ENCODE assay signal across 9 mouse cellular contexts in genomic region chr2:68860391-68860790, GRCm38 (mm10). TPM values are rescaled to one million over a fixed set of nuclear protein-coding genes. Genes with fewer than 3 reads are reported as not detected.
A peak's percentile ranks its signal among the peaks of the same experiment; 100 is the strongest.
DNase-seq lines count a peak whose midpoint lies in the region; ATAC-seq lines count a peak whose summit lies in the region.
"Had no signal": no experiment of that assay in that cellular context is flagged by ENCODE, and none has a peak within 500 bp of the region (broad histone marks: within the 10 kb centered on the region; RNA-seq: fewer than 3 reads in every experiment).

No protein-coding gene starts in this region.

- H3K36me3 ChIP-seq in heart, embryonic 11.5 days (ENCODE audit: control insufficient read depth, insufficient read depth, low read length) = no peaks in the 10 kb centered on the region
- H3K36me3 ChIP-seq in embryonic facial prominence, embryonic 12.5 days = no peaks in the 10 kb centered on the region
- no peaks in the 10 kb centered on the region for H3K36me3 ChIP-seq in intestine, embryonic 16.5 days (ENCODE audit: control insufficient read depth, insufficient read depth, low read length)
- H3K36me3 ChIP-seq in midbrain, embryonic 16.5 days (ENCODE audit: control insufficient read depth, insufficient read depth, low read length) = no peaks in the 10 kb centered on the region

- H3K27me3 ChIP-seq in heart, embryonic 11.5 days (ENCODE audit: control insufficient read depth, insufficient read depth, low read length) = no peaks in the 10 kb centered on the region
- no peaks in the 10 kb centered on the region for H3K27me3 ChIP-seq in embryonic facial prominence, embryonic 12.5 days
- H3K27me3 ChIP-seq in intestine, embryonic 16.5 days (replicated peaks; ENCODE audit: control insufficient read depth, insufficient read depth, low read length) = no peaks in the 10 kb centered on the region
- no peaks in the 10 kb centered on the region for H3K27me3 ChIP-seq in midbrain, embryonic 16.5 days (ENCODE audit: control insufficient read depth, insufficient read depth, low read depth, low read length)
- H3K27me3 ChIP-seq: CH12.LX had no signal

- no peak for DNase-seq in heart, adult 9 months (ENCODE audit: low spot score in 2 of 2)
- DNase-seq in embryo, embryonic 11 days = no peak
- DNase-seq in right cerebral cortex, postnatal 14 days = no peak
- DNase-seq in lung, postnatal 4 days = no peak

- no peak overlapping the region for H3K9ac ChIP-seq in heart, embryonic 11.5 days (ENCODE audit: low read depth, low read length)
- no peak overlapping the region; the same call in 1 of the 2 replicates for H3K9ac ChIP-seq in embryonic facial prominence, embryonic 12.5 days
- H3K9ac ChIP-seq in intestine, embryonic 16.5 days (ENCODE audit: low read depth, low read length) = peak overlapping the region; percentile 93; the same call in 1 of the 2 replicates
- peak overlapping the region; percentile 94; the same call in 1 of the 2 replicates for H3K9ac ChIP-seq in midbrain, embryonic 16.5 days (ENCODE audit: low read depth, low read length)

- H3K4me3 ChIP-seq in heart, embryonic 11.5 days (ENCODE audit: low read depth, low read length) = no peak overlapping the region
- H3K4me3 ChIP-seq in embryonic facial prominence, embryonic 12.5 days = no peak overlapping the region
- H3K4me3 ChIP-seq in intestine, embryonic 16.5 days (ENCODE audit: low read length) = no peak overlapping the region
- peak overlapping the region; percentile 92; the same call in 1 of the 2 replicates for H3K4me3 ChIP-seq in midbrain, embryonic 16.5 days (ENCODE audit: low read depth, low read length)

- H3K4me1 ChIP-seq in heart, embryonic 11.5 days (ENCODE audit: control insufficient read depth, insufficient read depth, low read length) = peaks cover 6% of the 10 kb centered on the region; the same call in 1 of the 2 replicates
- H3K4me1 ChIP-seq in embryonic facial prominence, embryonic 12.5 days = peaks cover 19% of the 10 kb centered on the region; the same call in 1 of the 2 replicates
- H3K4me1 ChIP-seq in intestine, embryonic 16.5 days (ENCODE audit: control insufficient read depth, insufficient read depth, low read length) = peaks cover 14% of the 10 kb centered on the region
- peaks cover 16% of the 10 kb centered on the region for H3K4me1 ChIP-seq in midbrain, embryonic 16.5 days (ENCODE audit: control insufficient read depth, insufficient read depth, low read length)

- no peak overlapping the region for H3K27ac ChIP-seq in heart, embryonic 11.5 days (ENCODE audit: low read depth, low read length)
- H3K27ac ChIP-seq in embryonic facial prominence, embryonic 12.5 days = no peak overlapping the region
- no peak overlapping the region for H3K27ac ChIP-seq in intestine, embryonic 16.5 days (ENCODE audit: low read length)
- no peak overlapping the region for H3K27ac ChIP-seq in midbrain, embryonic 16.5 days (ENCODE audit: low read length)

- peak overlapping the region; percentile 78 for H3K4me2 ChIP-seq in heart, embryonic 11.5 days
- H3K4me2 ChIP-seq in embryonic facial prominence, embryonic 12.5 days (replicated peaks) = peak overlapping the region; percentile 69
- H3K4me2 ChIP-seq in intestine, embryonic 16.5 days (ENCODE audit: low read depth, low read length) = peak overlapping the region; percentile 93
- peak overlapping the region; percentile 80 for H3K4me2 ChIP-seq in midbrain, embryonic 16.5 days (ENCODE audit: low read length)

- no peak for ATAC-seq in heart, embryonic 11.5 days (replicated peaks; ENCODE audit: insufficient number of reproducible peaks, low FRiP score, low TSS enrichment)
- ATAC-seq in embryonic facial prominence, embryonic 12.5 days (ENCODE audit: insufficient number of reproducible peaks, insufficient read depth, low FRiP score, low TSS enrichment) = no peak
- no peak for ATAC-seq in intestine, embryonic 16.5 days
- ATAC-seq in midbrain, embryonic 16.5 days = no peak

- no peaks in the 10 kb centered on the region for H3K9me3 ChIP-seq in heart, embryonic 11.5 days (replicated peaks; ENCODE audit: control insufficient read depth, low read length)
- H3K9me3 ChIP-seq in embryonic facial prominence, embryonic 12.5 days = no peaks in the 10 kb centered on the region
- H3K9me3 ChIP-seq in intestine, embryonic 16.5 days (ENCODE audit: control insufficient read depth, low read length) = no peaks in the 10 kb centered on the region
- H3K9me3 ChIP-seq in midbrain, embryonic 16.5 days (replicated peaks; ENCODE audit: control insufficient read depth, low read length, poor library complexity, severe bottlenecking) = no peaks in the 10 kb centered on the region

- WGBS in heart, embryonic 11.5 days (ENCODE audit: insufficient replicate concordance) = 63% methylated on average over 2 of the region's 2 CpGs
- 55% methylated on average over 2 of the region's 2 CpGs for WGBS in embryonic facial prominence, embryonic 12.5 days
- WGBS in intestine, embryonic 16.5 days = 58% methylated on average over 2 of the region's 2 CpGs
- WGBS in midbrain, embryonic 16.5 days = 77% methylated on average over 2 of the region's 2 CpGs

RNA-seq across cellular contexts. Expression of gene Cers6, which starts 0.8 kb away (rescaled TPM):
- 31.6 and 32.8 TPM in 2 replicates for polyA plus RNA-seq in heart, embryonic 11.5 days (2014; fragmentation: Nextera tagmentation; extraction: Ambion mirVana)
- polyA plus RNA-seq in embryonic facial prominence, embryonic 12.5 days (2016; fragmentation: Nextera tagmentation; extraction: Ambion mirVana) = 31.4 and 32.5 TPM in 2 replicates
- polyA plus RNA-seq in intestine, embryonic 16.5 days (2015; fragmentation: Nextera tagmentation; extraction: Ambion mirVana) = 39.6 and 47.9 TPM in 2 replicates
- polyA plus RNA-seq in midbrain, embryonic 16.5 days (2015; fragmentation: Nextera tagmentation; extraction: Ambion mirVana) = 55.3 and 66.0 TPM in 2 replicates

Comparison
In these comparisons a context has a peak if more than half of its experiments do, and no peak if none do; other contexts are left out.
1. H3K9ac ChIP-seq: peak in intestine, embryonic 16.5 days (single experiment) and midbrain, embryonic 16.5 days (single experiment); none in heart, embryonic 11.5 days (single experiment) and embryonic facial prominence, embryonic 12.5 days (single experiment).
2. Peak in every context shown above with its lines, with median percentiles within 50 percentile points of each other: H3K4me2 ChIP-seq.